Mouse (Mus musculus) midbrain, embryonic 13.5 days (tissue): Measurements from ENCODE around the gene Lrp6. TPM values are rescaled to one million over a fixed set of nuclear protein-coding genes. Genes with fewer than 3 reads are reported as not detected.

ENCODE experiments used
- ATAC-seq: fragments of 200-750 bp; cut with Nextera tagmentation; 2 replicates; pipeline ENCODE4 v1.8.0; 2017; ENCODE audit warnings: mild to moderate bottlenecking, moderate TSS enrichment, moderate library complexity
- H3K27ac ChIP-seq: fragments of 300-500 bp; sonication (generic); 2 replicates; pipeline ENCODE4 v1.5.1; 2015; ENCODE audit warnings: inconsistent platforms, mild to moderate bottlenecking, moderate library complexity
- H3K27me3 ChIP-seq: fragments of 300-500 bp; sonication (generic); 2 replicates; pipeline ENCODE4 v1.6.1; 2015; ENCODE audit warnings: mild to moderate bottlenecking, inconsistent platforms
- H3K36me3 ChIP-seq: fragments of 300-500 bp; sonication (generic); 2 replicates; pipeline ENCODE4 v1.6.1; 2015; ENCODE audit warnings: mild to moderate bottlenecking, inconsistent platforms
- H3K4me1 ChIP-seq: fragments of 300-500 bp; sonication (generic); replicated peaks from 2 replicates; pipeline ENCODE4 v1.6.1; 2015; ENCODE audit warnings: inconsistent platforms
- H3K4me2 ChIP-seq: fragments of 300-500 bp; sonication (generic); replicated peaks from 2 replicates; pipeline ENCODE4 v1.6.1; 2015; ENCODE audit warnings: moderate library complexity, mild to moderate bottlenecking, inconsistent platforms
- H3K4me3 ChIP-seq: fragments of 300-500 bp; sonication (generic); replicated peaks from 2 replicates; pipeline ENCODE4 v1.5.1; 2015; ENCODE audit warnings: mild to moderate bottlenecking, inconsistent platforms
- H3K9ac ChIP-seq: fragments of 300-500 bp; sonication (generic); replicated peaks from 2 replicates; pipeline ENCODE4 v1.6.1; 2015; ENCODE audit warnings: mild to moderate bottlenecking, inconsistent platforms
- H3K9me3 ChIP-seq: fragments of 300-500 bp; sonication (generic); 2 replicates; pipeline ENCODE4 v1.6.1; 2016; ENCODE audit warnings: mild to moderate bottlenecking, inconsistent platforms
- WGBS: fragments of 180-500 bp; shearing (Covaris S2); methylation state at CpG from one replicate; pipeline ENCODE4 v1.1.7; 2015; 5-methylcytosine and 5-hydroxymethylcytosine counted together
- polyA plus RNA-seq: library from polyadenylated mRNA; unstranded; fragments of >200 nt; fragmentation: Nextera tagmentation; extraction: Ambion mirVana; gene quantifications from 2 replicates; pipeline ENCODE4 v1.2.1, GENCODE M21; 2015

Gene Lrp6
- polyA plus RNA-seq, 1 experiment from 2014 or later: 24.3 TPM

- no peaks in the 10 kb centered on the region for H3K9me3 ChIP-seq
- WGBS: 68% methylated on average over 10 of the region's 10 CpGs
- H3K4me1 ChIP-seq: 0 out of 2 replicates have a peak, but pooled peaks cover 12% of the 10 kb centered on the region
- no peaks in the 10 kb centered on the region for H3K27me3 ChIP-seq
- H3K4me2 ChIP-seq: no peak overlapping the region
- no peak for ATAC-seq
- H3K9ac ChIP-seq: no peak overlapping the region
- H3K4me3 ChIP-seq: no peak overlapping the region
- no peak overlapping the region for H3K27ac ChIP-seq
- peaks cover 28% of the 10 kb centered on the region for H3K36me3 ChIP-seq
Observed at GRCm38 (mm10) chr6:134509731-134510226, 57.0 kb downstream of the Lrp6 start.

GRCm38 (mm10) chr6:134504866-134505265, 61.9 kb downstream of the Lrp6 start:
- peaks cover 35% of the 10 kb centered on the region for H3K36me3 ChIP-seq
- H3K27ac ChIP-seq: no peak overlapping the region
- peaks cover 18% of the 10 kb centered on the region for H3K4me1 ChIP-seq
- no peak for ATAC-seq
- no peaks in the 10 kb centered on the region for H3K9me3 ChIP-seq
- H3K9ac ChIP-seq: no peak overlapping the region
- 73% methylated on average over 4 of the region's 4 CpGs for WGBS
- no peak overlapping the region for H3K4me2 ChIP-seq
- no peak overlapping the region for H3K4me3 ChIP-seq
- H3K27me3 ChIP-seq: no peaks in the 10 kb centered on the region

- H3K36me3 ChIP-seq: peaks cover 45% of the 10 kb centered on the region
- H3K27me3 ChIP-seq: no peaks in the 10 kb centered on the region
- no peak overlapping the region for H3K4me3 ChIP-seq
- H3K9me3 ChIP-seq: no peaks in the 10 kb centered on the region
- H3K4me1 ChIP-seq: peaks cover 16% of the 10 kb centered on the region
- no peak overlapping the region for H3K27ac ChIP-seq
- H3K9ac ChIP-seq: no peak overlapping the region
- ATAC-seq: no peak
- 75% methylated on average over 7 of the region's 7 CpGs for WGBS
- no peak overlapping the region for H3K4me2 ChIP-seq
Observed at GRCm38 (mm10) chr6:134502335-134502734, 64.4 kb downstream of the Lrp6 start.

GRCm38 (mm10) chr6:134500381-134501162, 66.2 kb downstream of the Lrp6 start:
- Histone ChIP-seq H3K36me3 (peaks cover 30% of the 10 kb centered on the region), H3K4me1 (peaks cover 16% of the 10 kb centered on the region), H3K27me3 (no peaks in the 10 kb centered on the region), H3K27ac (peak overlapping the region; percentile 16), H3K4me2 (no peak overlapping the region), H3K9me3 (no peaks in the 10 kb centered on the region), H3K4me3 (no peak overlapping the region), H3K9ac (no peak overlapping the region)
- peak; percentile 96 for ATAC-seq
- WGBS: 49% methylated on average over 10 of the region's 10 CpGs

- no peak overlapping the region for H3K4me3 ChIP-seq
- H3K4me2 ChIP-seq: no peak overlapping the region
- H3K27me3 ChIP-seq: no peaks in the 10 kb centered on the region
- WGBS: 76% methylated on average over 2 of the region's 2 CpGs
- no peak for ATAC-seq
- H3K9ac ChIP-seq: no peak overlapping the region
- H3K36me3 ChIP-seq: peaks cover 24% of the 10 kb centered on the region
- H3K27ac ChIP-seq: no peak overlapping the region
- H3K9me3 ChIP-seq: no peaks in the 10 kb centered on the region
- peaks cover 23% of the 10 kb centered on the region for H3K4me1 ChIP-seq
Observed at GRCm38 (mm10) chr6:134499089-134499488, 67.7 kb downstream of the Lrp6 start.

- Histone ChIP-seq H3K4me1 (peaks cover 26% of the 10 kb centered on the region), H3K27me3 (no peaks in the 10 kb centered on the region)
- ATAC-seq: no peak
Observed at GRCm38 (mm10) chr6:134498518-134498917, 68.2 kb downstream of the Lrp6 start.

GRCm38 (mm10) chr6:134494828-134495698, 71.7 kb downstream of the Lrp6 start:
- Histone ChIP-seq H3K4me2 (no peak overlapping the region), H3K9ac (no peak overlapping the region), H3K4me3 (no peak overlapping the region), H3K9me3 (no peaks in the 10 kb centered on the region), H3K27me3 (no peaks in the 10 kb centered on the region), H3K36me3 (peaks cover 18% of the 10 kb centered on the region), H3K27ac (no peak overlapping the region), H3K4me1 (peaks cover 10% of the 10 kb centered on the region)
- no peak for ATAC-seq
- WGBS: 84% methylated on average over 8 of the region's 8 CpGs

More at GRCm38 (mm10) chr6:134498518-134498917, 68.2 kb downstream of the Lrp6 start:
- H3K27ac ChIP-seq: no peak overlapping the region
- peaks cover 18% of the 10 kb centered on the region for H3K36me3 ChIP-seq
- H3K9ac ChIP-seq: no peak overlapping the region
- no peak overlapping the region for H3K4me2 ChIP-seq
- H3K9me3 ChIP-seq: no peaks in the 10 kb centered on the region
- H3K4me3 ChIP-seq: no peak overlapping the region

GRCm38 (mm10) chr6:134489637-134490036, 77.1 kb downstream of the Lrp6 start:
- WGBS: 97% methylated on average over 9 of the region's 9 CpGs
- H3K36me3 ChIP-seq: peaks cover 20% of the 10 kb centered on the region
- no peak overlapping the region for H3K4me3 ChIP-seq
- no peaks in the 10 kb centered on the region for H3K9me3 ChIP-seq
- H3K4me1 ChIP-seq: peaks cover 7% of the 10 kb centered on the region
- no peak overlapping the region for H3K27ac ChIP-seq
- no peak overlapping the region for H3K4me2 ChIP-seq
- H3K27me3 ChIP-seq: no peaks in the 10 kb centered on the region
- no peak overlapping the region for H3K9ac ChIP-seq
- ATAC-seq: no peak

GRCm38 (mm10) chr6:134489130-134489529, 77.6 kb downstream of the Lrp6 start:
- ATAC-seq: no peak
- Histone ChIP-seq H3K36me3 (peaks cover 25% of the 10 kb centered on the region), H3K27ac (no peak overlapping the region), H3K27me3 (no peaks in the 10 kb centered on the region), H3K9me3 (no peaks in the 10 kb centered on the region), H3K9ac (no peak overlapping the region), H3K4me1 (peaks cover 3% of the 10 kb centered on the region), H3K4me3 (no peak overlapping the region), H3K4me2 (no peak overlapping the region)
- WGBS: 95% methylated on average over 4 of the region's 4 CpGs

- Histone ChIP-seq H3K4me1 (no peaks in the 10 kb centered on the region), H3K4me2 (no peak overlapping the region), H3K36me3 (peaks cover 32% of the 10 kb centered on the region), H3K27ac (no peak overlapping the region), H3K27me3 (no peaks in the 10 kb centered on the region), H3K4me3 (no peak overlapping the region), H3K9me3 (no peaks in the 10 kb centered on the region), H3K9ac (no peak overlapping the region)
- WGBS: 95% methylated on average over 9 of the region's 9 CpGs
- no peak for ATAC-seq
Observed at GRCm38 (mm10) chr6:134486318-134486717, 80.4 kb downstream of the Lrp6 start.

GRCm38 (mm10) chr6:134479481-134479880, 87.3 kb downstream of the Lrp6 start:
- Histone ChIP-seq H3K27ac (no peak overlapping the region), H3K9ac (no peak overlapping the region), H3K4me3 (no peak overlapping the region), H3K27me3 (no peaks in the 10 kb centered on the region), H3K4me2 (no peak overlapping the region), H3K36me3 (peaks cover 53% of the 10 kb centered on the region), H3K4me1 (no peaks in the 10 kb centered on the region), H3K9me3 (no peaks in the 10 kb centered on the region)
- ATAC-seq: no peak
- WGBS: 97% methylated on average over 10 of the region's 10 CpGs

GRCm38 (mm10) chr6:134473143-134473561, 93.6 kb downstream of the Lrp6 start:
- Histone ChIP-seq H3K9me3 (no peaks in the 10 kb centered on the region), H3K4me1 (no peaks in the 10 kb centered on the region), H3K9ac (no peak overlapping the region), H3K27me3 (no peaks in the 10 kb centered on the region), H3K4me2 (no peak overlapping the region), H3K27ac (no peak overlapping the region), H3K4me3 (no peak overlapping the region), H3K36me3 (peaks cover 45% of the 10 kb centered on the region)
- WGBS: 93% methylated on average over 7 of the region's 7 CpGs
- ATAC-seq: no peak
